Mouse (Mus musculus): ENCODE data around the gene Ercc2.

The Ercc2 gene

DNA sequence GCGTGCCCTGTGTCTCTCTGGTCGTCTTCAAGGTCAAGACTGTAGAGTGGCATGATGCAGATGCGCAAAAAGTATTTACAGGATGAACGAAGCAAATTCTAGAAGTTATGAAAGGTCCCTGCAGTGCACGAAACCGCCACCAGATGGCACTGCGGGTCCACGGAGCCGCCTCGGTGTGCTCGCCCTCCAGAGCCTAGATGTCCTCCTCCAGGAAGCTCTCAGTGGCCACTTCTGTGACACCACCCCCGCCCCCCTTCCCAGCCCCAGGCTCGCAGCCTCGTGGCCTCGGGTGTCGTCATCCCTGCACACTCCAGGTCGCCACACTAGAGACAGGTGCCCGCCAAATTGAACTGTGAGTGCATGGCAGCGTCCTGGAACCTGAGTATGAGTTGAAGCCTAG is 23.6 kb downstream of the Ercc2 start:
- DNase-seq (ENCODE audit: low read depth, low spot score) = no peak

DNA sequence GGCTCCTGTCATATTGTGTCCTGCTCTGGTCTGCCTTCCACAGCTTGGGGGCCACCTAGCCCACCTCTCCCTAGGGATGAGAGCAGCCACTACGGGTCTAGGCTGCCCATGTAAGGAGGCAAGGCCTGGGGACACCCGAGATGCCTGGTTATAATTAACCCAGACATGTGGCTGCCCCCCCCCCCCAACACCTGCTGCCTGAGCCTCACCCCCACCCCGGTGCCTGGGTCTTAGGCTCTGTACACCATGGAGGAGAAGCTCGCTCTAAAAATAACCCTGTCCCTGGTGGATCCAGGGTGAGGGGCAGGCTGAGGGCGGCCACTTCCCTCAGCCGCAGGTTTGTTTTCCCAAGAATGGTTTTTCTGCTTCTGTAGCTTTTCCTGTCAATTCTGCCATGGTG is 27.9 kb downstream of the Ercc2 start:
- no peak for DNase-seq (ENCODE audit: low read depth, low spot score)

GRCm38 (mm10) chr7:19410766-19411344 is 29.0 kb downstream of the Ercc2 start:
- no peak for DNase-seq (ENCODE audit: low read depth, low spot score)

DNA sequence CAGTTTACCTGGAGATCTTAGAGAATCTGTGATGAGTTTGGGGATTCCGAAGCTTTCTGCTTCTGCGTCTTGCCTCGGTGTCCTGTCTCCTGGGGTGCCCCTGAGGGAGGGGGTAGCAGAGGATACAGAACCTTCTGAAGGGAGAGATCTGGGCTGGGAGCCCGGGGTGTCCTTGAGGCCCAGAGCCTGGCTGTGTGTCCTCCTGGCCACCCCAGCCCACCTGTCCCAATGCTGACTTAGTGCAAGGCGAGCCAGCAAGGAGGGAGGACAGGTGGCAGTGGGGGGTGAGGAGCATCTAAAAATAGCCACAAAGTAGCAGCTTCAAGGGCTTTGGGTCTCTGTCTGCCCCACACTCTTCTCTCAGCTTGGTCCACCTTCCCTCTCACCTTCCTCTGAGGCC is 30.0 kb downstream of the Ercc2 start:
- DNase-seq (ENCODE audit: low read depth, low spot score) = no peak

GRCm38 (mm10) chr7:19413525-19413924 is 31.7 kb downstream of the Ercc2 start:
- no peak for DNase-seq (ENCODE audit: low read depth, low spot score)

- no peak for DNase-seq (ENCODE audit: low read depth, low spot score)
These were observed 34.8 kb downstream of the Ercc2 start for GRCm38 (mm10) chr7:19416590-19416989.

GRCm38 (mm10) chr7:19420121-19420520 is 38.3 kb downstream of the Ercc2 start:
- no peak for DNase-seq (ENCODE audit: low read depth, low spot score)

- peak; percentile 77 for DNase-seq (ENCODE audit: low read depth, low spot score)
These were observed 39.2 kb downstream of the Ercc2 start for GRCm38 (mm10) chr7:19420821-19421636.

- DNase-seq (ENCODE audit: low read depth, low spot score) = no peak
These were observed 41.3 kb downstream of the Ercc2 start for GRCm38 (mm10) chr7:19423083-19423482.

DNA sequence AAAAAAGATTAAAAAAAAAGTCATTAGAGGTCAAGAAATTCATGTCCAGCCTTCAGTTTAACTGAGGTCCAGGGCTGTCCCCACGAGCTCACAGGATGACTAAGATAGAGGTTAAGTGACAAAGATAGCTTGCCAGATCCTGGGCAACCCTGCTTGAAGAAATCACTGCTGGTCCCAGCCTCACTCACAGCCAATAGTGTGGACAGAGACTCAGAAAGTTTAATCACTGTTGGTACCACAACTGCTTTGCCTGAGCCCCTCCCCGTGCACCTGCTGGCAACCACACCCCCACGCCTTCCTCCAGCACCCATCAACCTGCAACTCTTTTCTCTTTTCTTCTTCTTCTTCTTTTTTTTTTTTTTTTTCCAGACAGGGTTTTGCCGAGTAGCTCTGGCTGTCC is 42.2 kb downstream of the Ercc2 start:
- DNase-seq (ENCODE audit: low read depth, low spot score) = no peak

DNA sequence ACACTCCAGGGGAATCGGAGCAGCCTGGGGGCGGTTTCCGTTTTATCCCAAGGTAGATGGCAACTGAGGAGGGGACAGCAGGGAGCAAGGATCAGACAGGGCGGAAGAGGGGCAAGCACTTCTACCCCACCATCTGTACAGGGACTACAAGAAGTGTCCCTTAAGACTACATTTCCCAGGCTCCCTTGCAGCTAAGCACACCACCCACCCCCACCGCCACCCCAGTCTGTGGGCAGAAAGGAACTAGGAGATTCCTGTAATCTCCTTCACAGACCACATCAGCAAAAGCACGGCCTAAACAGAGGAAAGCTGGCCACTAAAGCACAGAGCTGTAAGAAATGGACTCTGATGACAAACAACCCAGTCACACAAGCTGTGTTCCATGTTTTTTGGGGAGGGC is 44.5 kb downstream of the Ercc2 start:
- DNase-seq (ENCODE audit: low read depth, low spot score) = no peak

DNA sequence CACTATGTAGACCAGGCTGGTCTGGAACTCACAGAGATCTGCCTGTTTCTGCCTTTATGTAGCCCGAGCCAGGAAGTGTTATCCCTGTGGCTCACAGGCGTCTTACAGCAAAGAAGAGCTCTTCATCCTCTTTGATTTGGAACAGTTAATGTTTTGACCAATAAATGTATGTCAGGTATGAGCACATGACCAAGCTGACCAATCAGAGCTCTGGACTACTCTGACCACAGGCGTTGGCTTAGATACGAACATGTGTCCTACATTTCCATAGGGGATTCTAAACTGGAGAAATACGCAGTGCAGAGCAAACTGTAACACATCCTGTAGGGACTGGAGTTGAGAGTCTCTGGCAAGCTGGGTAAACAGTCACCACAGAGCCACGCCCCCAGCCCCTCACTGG is 45.1 kb downstream of the Ercc2 start:
- no peak for DNase-seq (ENCODE audit: low read depth, low spot score)

- DNase-seq (ENCODE audit: low read depth, low spot score) = no peak
These were observed 46.3 kb downstream of the Ercc2 start for GRCm38 (mm10) chr7:19427999-19428650.

- DNase-seq (ENCODE audit: low read depth, low spot score) = peak; percentile 47
These were observed 47.9 kb downstream of the Ercc2 start for GRCm38 (mm10) chr7:19429726-19430125.

DNA sequence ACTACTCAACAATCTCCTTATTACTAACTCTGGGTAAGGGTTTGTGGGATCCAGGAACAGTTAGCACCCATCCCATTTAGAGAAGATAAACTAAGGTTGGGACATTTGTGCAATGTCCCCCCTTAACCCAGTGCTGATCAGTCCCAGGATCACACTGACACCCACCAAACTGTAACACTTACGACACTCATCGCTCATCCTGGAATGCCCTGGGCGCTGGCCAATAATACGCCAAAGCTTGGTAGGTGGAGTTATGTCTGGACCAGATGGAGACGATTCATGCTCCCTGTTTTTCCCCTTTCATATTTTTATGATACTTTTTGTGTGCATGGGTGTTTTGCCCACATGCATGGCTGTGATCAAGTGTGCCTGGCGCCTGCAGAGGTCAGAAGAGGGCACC is 48.6 kb downstream of the Ercc2 start:
- DNase-seq (ENCODE audit: low read depth, low spot score) = no peak

DNA sequence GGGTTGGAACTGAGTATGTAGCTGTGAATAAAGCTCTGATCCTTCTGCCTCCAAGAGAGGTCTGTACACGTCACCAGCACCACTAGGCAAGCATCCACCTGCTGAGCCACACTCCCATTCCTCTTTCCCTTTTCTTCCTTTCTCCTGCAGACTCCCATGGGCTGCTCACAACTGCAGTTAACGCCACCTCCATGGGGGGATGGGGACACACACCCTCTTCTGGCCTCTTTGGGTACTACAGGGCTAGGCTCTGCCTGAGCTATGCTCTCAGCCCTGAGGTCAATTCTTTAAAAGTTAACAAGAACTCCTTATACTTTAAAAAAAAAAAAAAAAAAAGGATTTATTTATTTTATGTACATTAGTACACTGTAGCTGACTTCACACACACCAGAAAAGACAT is 50.7 kb downstream of the Ercc2 start:
- no peak for DNase-seq (ENCODE audit: low read depth, low spot score)

DNA sequence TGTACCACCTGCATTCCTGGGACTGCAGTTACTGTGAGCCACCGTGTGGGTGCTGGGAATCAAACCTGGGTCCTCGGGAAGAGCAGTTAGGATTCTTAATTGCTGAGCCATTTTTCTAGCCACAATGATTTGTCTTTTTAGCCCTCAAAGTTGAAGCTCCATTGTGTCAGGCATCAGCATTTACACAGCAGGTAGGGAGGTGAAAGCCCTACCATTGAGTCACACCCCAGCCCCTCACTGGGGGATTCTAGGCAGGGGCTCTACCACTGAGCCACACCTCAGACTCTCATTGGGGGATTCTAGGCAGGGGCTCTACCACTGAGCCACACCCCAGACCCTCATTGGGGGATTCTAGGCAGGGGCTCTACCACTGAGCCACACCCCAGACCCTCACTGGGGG is 54.5 kb downstream of the Ercc2 start:
- DNase-seq (ENCODE audit: low read depth, low spot score) = no peak

DNA sequence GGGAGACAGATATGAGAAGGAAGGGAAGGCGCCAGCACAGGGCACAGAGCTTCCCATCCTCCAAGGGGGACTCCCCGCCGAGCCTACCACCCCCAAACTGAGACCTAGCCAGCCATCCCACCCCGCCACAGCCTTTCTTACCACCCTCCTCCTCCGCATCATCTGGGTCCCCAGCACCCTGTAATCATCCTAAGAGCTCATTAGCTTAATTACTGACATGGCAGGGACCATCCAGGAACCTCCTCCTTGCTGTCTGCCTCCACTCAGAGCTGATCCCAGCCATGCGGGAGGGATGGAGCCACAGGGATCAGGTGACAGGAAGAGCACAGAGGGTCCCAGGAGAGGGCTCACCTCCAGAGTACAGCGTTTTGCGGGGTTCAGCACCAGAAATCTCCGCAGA is 55.2 kb downstream of the Ercc2 start:
- DNase-seq (ENCODE audit: low read depth, low spot score) = no peak

GRCm38 (mm10) chr7:19441448-19442091 is 59.8 kb downstream of the Ercc2 start:
- no peak for DNase-seq (ENCODE audit: low read depth, low spot score)

DNA sequence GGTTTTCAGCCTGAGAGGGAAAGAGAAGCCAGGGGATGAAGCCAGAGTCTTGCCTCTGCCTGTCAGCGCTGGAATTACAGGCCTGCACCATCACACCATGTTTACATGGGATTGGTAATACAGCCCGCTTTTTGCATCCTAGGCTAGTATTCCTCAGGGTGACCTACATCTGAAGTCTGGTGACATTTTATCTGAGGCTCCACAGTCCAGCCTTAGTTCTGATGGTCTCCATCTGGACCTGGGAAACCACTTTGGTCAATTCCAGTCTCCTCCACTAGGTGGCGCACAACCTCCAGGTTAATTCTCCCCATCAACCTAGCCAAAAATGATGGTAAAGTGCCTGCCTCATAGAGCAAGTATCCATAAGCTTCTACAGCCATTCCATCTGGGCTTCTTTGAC is 61.5 kb downstream of the Ercc2 start:
- peak; percentile 64 for DNase-seq (ENCODE audit: low read depth, low spot score)

GRCm38 (mm10) chr7:19444801-19445200 is 63.0 kb downstream of the Ercc2 start:
- DNase-seq (ENCODE audit: low read depth, low spot score) = no peak
